Mouse (Mus musculus): ENCODE measurements around the gene Glmp.
A peak's percentile ranks its signal among the peaks of the same experiment; 100 is the strongest.
"Not testable (repeated sequence)": the region's sequence is repeated elsewhere in the genome, so short reads cannot be mapped to it uniquely, and the experiment has no call there.

Glmp gene

GRCm38 (mm10) chr3:88336058-88337013 is 11.5 kb downstream of the Glmp start, which contains the start of the genes Tmem79 and Smg5:
TSS of gene Tmem79 (minus strand) at chr3:88336148.
TSS of gene Smg5 (plus strand) at chr3:88336260.
- DNase-seq (ENCODE audit: low spot score) = peak; percentile 93

- no peak for DNase-seq (ENCODE audit: low spot score)
Observed at GRCm38 (mm10) chr3:88337367-88338020, 12.7 kb downstream of the Glmp start.

GRCm38 (mm10) chr3:88338316-88338715 is 13.5 kb downstream of the Glmp start:
- DNase-seq (ENCODE audit: low spot score) = no peak

GRCm38 (mm10) chr3:88339006-88339405 is 14.2 kb downstream of the Glmp start:
- DNase-seq (ENCODE audit: low spot score) = no peak

- no peak for DNase-seq (ENCODE audit: low spot score)
Observed at GRCm38 (mm10) chr3:88350732-88351131, 25.9 kb downstream of the Glmp start.

- no peak for DNase-seq (ENCODE audit: low spot score)
Observed at GRCm38 (mm10) chr3:88352907-88353306, 28.1 kb downstream of the Glmp start.

- DNase-seq (ENCODE audit: low spot score) = no peak
Observed at GRCm38 (mm10) chr3:88354396-88355165, 29.8 kb downstream of the Glmp start.

GRCm38 (mm10) chr3:88359584-88359983 is 34.8 kb downstream of the Glmp start:
- no peak for DNase-seq (ENCODE audit: low spot score)

- DNase-seq (ENCODE audit: low spot score) = no peak
Observed at GRCm38 (mm10) chr3:88359989-88360388, 35.2 kb downstream of the Glmp start.

GRCm38 (mm10) chr3:88361096-88361495 is 36.3 kb downstream of the Glmp start:
- no peak for DNase-seq (ENCODE audit: low spot score)

- DNase-seq (ENCODE audit: low spot score) = no peak
Observed at GRCm38 (mm10) chr3:88361612-88362313, 36.9 kb downstream of the Glmp start.

- DNase-seq (ENCODE audit: low spot score) = no peak
Observed at GRCm38 (mm10) chr3:88363700-88364099, 38.9 kb downstream of the Glmp start.

- no peak for DNase-seq (ENCODE audit: low spot score)
Observed at GRCm38 (mm10) chr3:88364337-88364736, 39.5 kb downstream of the Glmp start, which contains the start of gene Paqr6. TSS of gene Paqr6 (plus strand) at chr3:88364584.

GRCm38 (mm10) chr3:88365705-88366361 is 41.0 kb downstream of the Glmp start:
- no peak for DNase-seq (ENCODE audit: low spot score)

GRCm38 (mm10) chr3:88366830-88367428 is 42.1 kb downstream of the Glmp start:
- DNase-seq (ENCODE audit: low spot score) = not testable (repeated sequence)

GRCm38 (mm10) chr3:88367517-88367916 is 42.7 kb downstream of the Glmp start:
- DNase-seq (ENCODE audit: low spot score) = not testable (repeated sequence)

GRCm38 (mm10) chr3:88368511-88368910 is 43.7 kb downstream of the Glmp start:
- DNase-seq (ENCODE audit: low spot score) = not testable (repeated sequence)

GRCm38 (mm10) chr3:88372643-88373042 is 47.8 kb downstream of the Glmp start, which contains the start of gene Bglap3:
TSS of gene Bglap3 (minus strand) at chr3:88372743.
- DNase-seq (ENCODE audit: low spot score) = not testable (repeated sequence)

- not testable (repeated sequence) for DNase-seq (ENCODE audit: low spot score)
Observed at GRCm38 (mm10) chr3:88375750-88376626, 51.2 kb downstream of the Glmp start.
